Mouse (Mus musculus): Measurements from ENCODE around the gene Nrcam.

DNA sequence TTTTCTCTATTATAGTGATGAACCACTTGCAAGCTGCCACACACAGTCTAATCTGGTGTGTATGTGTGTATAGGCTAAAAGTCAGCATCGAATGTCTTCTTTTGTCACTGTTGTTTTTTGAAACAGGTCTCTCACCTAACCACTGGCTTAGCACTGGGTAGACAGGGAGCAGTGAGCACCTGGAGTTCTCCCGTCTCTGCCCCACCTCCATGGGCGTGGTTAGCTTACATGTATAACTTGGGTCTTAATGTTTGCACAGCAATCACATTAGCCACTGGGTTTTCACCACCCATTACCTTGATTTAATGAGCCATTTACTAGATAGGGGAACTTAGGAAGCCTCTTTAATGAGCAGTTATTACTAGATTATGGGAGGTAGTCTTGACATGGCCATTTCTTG, 47.2 kb upstream of the Nrcam start:
- TF ChIP-seq USF1 (IDR thresholded peaks at IDR 0.05; ENCODE audit: low read depth) (no peak), E2F4 (IDR thresholded peaks at IDR 0.05; ENCODE audit: insufficient read depth) (no peak), POLR2A (IDR thresholded peaks at IDR 0.05; ENCODE audit: insufficient read length, low read depth) (no peak), POLR2AphosphoS2 (IDR thresholded peaks at IDR 0.05; ENCODE audit: insufficient read length, low read depth) (no peak), MAX (IDR thresholded peaks at IDR 0.05; ENCODE audit: low read depth) (no peak), SRF (IDR thresholded peaks at IDR 0.05; ENCODE audit: control insufficient read depth, insufficient read length, low read depth) (no peak), MYOG (IDR thresholded peaks at IDR 0.05; ENCODE audit: control insufficient read depth in 1 of 3, insufficient read depth in 1 of 3, insufficient read length in 2 of 3, low read depth in 2 of 3) (no peak)
